Mouse (Mus musculus) kidney, postnatal 0 days (tissue): Measurements from ENCODE around the gene Gpank1. TPM values are rescaled to one million over a fixed set of nuclear protein-coding genes. Genes with fewer than 3 reads are reported as not detected.

Experiments used
- ATAC-seq: fragments of 200-750 bp; cut with Nextera tagmentation; replicated peaks from 2 replicates; pipeline ENCODE4 v1.8.0; 2017; ENCODE audit warnings: low read depth, moderate number of reproducible peaks, moderate TSS enrichment, moderate library complexity; ENCODE audit not compliant: low FRiP score
- DNase-seq: peaks from one replicate; pipeline ENCODE4 v3.0.0-alpha.2; 2016; ENCODE audit warnings: low spot score
- H3K27ac ChIP-seq: fragments of 300-500 bp; sonication (generic); 2 replicates; pipeline ENCODE4 v1.5.1; 2014; ENCODE audit warnings: mild to moderate bottlenecking
- H3K27me3 ChIP-seq: fragments of 300-500 bp; sonication (generic); 2 replicates; pipeline ENCODE4 v1.6.1; 2014; ENCODE audit warnings: low read length, mixed read lengths; ENCODE audit not compliant: insufficient read depth
- H3K36me3 ChIP-seq: fragments of 300-500 bp; sonication (generic); 2 replicates; pipeline ENCODE4 v1.6.1; 2014; ENCODE audit warnings: low read length, mixed read lengths; ENCODE audit not compliant: insufficient read depth
- H3K4me1 ChIP-seq: fragments of 300-500 bp; sonication (generic); replicated peaks from 2 replicates; pipeline ENCODE4 v1.6.1; 2014; ENCODE audit warnings: antibody characterized with exemption, low read length, mixed read lengths; ENCODE audit not compliant: insufficient read depth
- H3K4me2 ChIP-seq: fragments of 300-500 bp; sonication (generic); 2 replicates; pipeline ENCODE4 v1.6.1; 2014; ENCODE audit warnings: mild to moderate bottlenecking, low read length, moderate library complexity, mixed read lengths
- H3K4me3 ChIP-seq: fragments of 300-500 bp; sonication (generic); replicated peaks from 2 replicates; pipeline ENCODE4 v1.5.1; 2014; ENCODE audit warnings: low read depth, low read length
- H3K9ac ChIP-seq: fragments of 300-500 bp; sonication (generic); 2 replicates; pipeline ENCODE4 v1.6.1; 2014; ENCODE audit warnings: low read depth, low read length
- H3K9me3 ChIP-seq: fragments of 300-500 bp; sonication (generic); replicated peaks from 2 replicates; pipeline ENCODE4 v1.6.1; 2016; ENCODE audit warnings: low read length, inconsistent platforms, mixed read lengths
- CTCF ChIP-seq: IDR thresholded peaks from 2 replicates; pipeline ENCODE4 v1.5.1; 2016; ENCODE audit warnings: antibody characterized with exemption, low read depth, mild to moderate bottlenecking, moderate library complexity
- WGBS: fragments of 180-500 bp; shearing (Covaris S2); extraction: QIAGEN DNeasy Blood & Tissue Kit; methylation state at CpG from one replicate; pipeline ENCODE4 v1.1.7; 2014; 5-methylcytosine and 5-hydroxymethylcytosine counted together
- polyA plus RNA-seq: library from polyadenylated mRNA; unstranded; fragments of >200 nt; fragmentation: Nextera tagmentation; extraction: Ambion mirVana; gene quantifications from 2 replicates; pipeline ENCODE4 v1.2.1, GENCODE M21; 2015

Gene Gpank1
- polyA plus RNA-seq, 1 experiment from 2014 or later: 15.2 TPM

- peak; percentile 94 for ATAC-seq
- Histone ChIP-seq H3K9ac (peak within 1 kb of the TSS; percentile 93), H3K4me1 (peaks cover 7% of the 10 kb centered on the region; the same call in 1 of the 2 replicates), H3K9me3 (no peaks in the 10 kb centered on the region), H3K36me3 (peaks cover 13% of the 10 kb centered on the region; the same call in 1 of the 2 replicates), H3K4me3 (peak within 1 kb of the TSS; percentile 62), H3K27ac (peak within 1 kb of the TSS; percentile 97), H3K4me2 (peak within 1 kb of the TSS; percentile 62), H3K27me3 (no peaks in the 10 kb centered on the region)
- TF ChIP-seq CTCF: 0 out of 2 replicates have a peak, but pooled peaks have one; percentile 32
- WGBS: 4% methylated on average over 49 of the region's 67 CpGs
- DNase-seq: peak; percentile 96
Measured at GRCm38 (mm10) chr17:35088825-35089644, 32.2 kb upstream of the Gpank1 start, which contains the start of gene Abhd16a. Abhd16a (plus strand) TSS chr17:35089263.

- Histone ChIP-seq H3K4me1 (peaks cover 7% of the 10 kb centered on the region; the same call in 1 of the 2 replicates), H3K27ac (peak overlapping the region; percentile 97; the same call in 1 of the 2 replicates), H3K4me3 (peak overlapping the region; percentile 62), H3K36me3 (peaks cover 20% of the 10 kb centered on the region; the same call in 1 of the 2 replicates), H3K27me3 (no peaks in the 10 kb centered on the region), H3K4me2 (peak overlapping the region; percentile 62), H3K9me3 (no peaks in the 10 kb centered on the region), H3K9ac (peak overlapping the region; percentile 93)
- ATAC-seq (no peak), DNase-seq (no peak)
- TF ChIP-seq CTCF: no peak
- 65% methylated on average over 8 of the region's 8 CpGs for WGBS
Measured at GRCm38 (mm10) chr17:35090166-35090932, 30.9 kb upstream of the Gpank1 start.

- no peaks in the 10 kb centered on the region for H3K27me3 ChIP-seq
- H3K36me3 ChIP-seq: peaks cover 29% of the 10 kb centered on the region; the same call in 1 of the 2 replicates
- no peak overlapping the region for H3K4me2 ChIP-seq
- H3K27ac ChIP-seq: no peak overlapping the region
- 80% methylated on average over 14 of the region's 14 CpGs for WGBS
- no peak overlapping the region for H3K9ac ChIP-seq
- ATAC-seq: no peak
- no peak overlapping the region for H3K4me3 ChIP-seq
- H3K4me1 ChIP-seq: peaks cover 7% of the 10 kb centered on the region; the same call in 1 of the 2 replicates
- H3K9me3 ChIP-seq: no peaks in the 10 kb centered on the region
- DNase-seq: peak; percentile 41
- no peak for TF ChIP-seq CTCF
Measured at GRCm38 (mm10) chr17:35092403-35093198, 28.7 kb upstream of the Gpank1 start.

GRCm38 (mm10) chr17:35094475-35095365 is 26.5 kb upstream of the Gpank1 start:
- Histone ChIP-seq H3K36me3 (peaks cover 48% of the 10 kb centered on the region), H3K4me1 (peaks cover 7% of the 10 kb centered on the region; the same call in 1 of the 2 replicates), H3K27me3 (no peaks in the 10 kb centered on the region), H3K9me3 (no peaks in the 10 kb centered on the region), H3K4me3 (no peak overlapping the region), H3K9ac (no peak overlapping the region), H3K4me2 (no peak overlapping the region), H3K27ac (no peak overlapping the region)
- ATAC-seq (no peak), DNase-seq (no peak)
- TF ChIP-seq CTCF: no peak
- WGBS: 88% methylated on average over 15 of the region's 15 CpGs

GRCm38 (mm10) chr17:35096597-35096996 is 24.7 kb upstream of the Gpank1 start:
- no peaks in the 10 kb centered on the region for H3K9me3 ChIP-seq
- ATAC-seq: no peak
- peaks cover 64% of the 10 kb centered on the region for H3K36me3 ChIP-seq
- no peak overlapping the region for H3K9ac ChIP-seq
- no peaks in the 10 kb centered on the region for H3K27me3 ChIP-seq
- no peak for TF ChIP-seq CTCF
- 87% methylated on average over 12 of the region's 12 CpGs for WGBS
- H3K4me1 ChIP-seq: peaks cover 9% of the 10 kb centered on the region; the same call in 1 of the 2 replicates
- H3K4me3 ChIP-seq: no peak overlapping the region
- H3K27ac ChIP-seq: no peak overlapping the region
- DNase-seq: no peak
- H3K4me2 ChIP-seq: no peak overlapping the region
